Mouse (Mus musculus) liver, embryonic 16.5 days (tissue): ENCODE results near the gene Ankrd2. TPM values are rescaled to one million over a fixed set of nuclear protein-coding genes. Genes with fewer than 3 reads are reported as not detected.
"Not testable (repeated sequence)": the region's sequence is repeated elsewhere in the genome, so short reads cannot be mapped to it uniquely, and the experiment has no call there.

Experiments used
- ATAC-seq: fragments of 200-750 bp; cut with Nextera tagmentation; 2 replicates; pipeline ENCODE4 v1.8.0; 2017; ENCODE audit warnings: low read depth, mild to moderate bottlenecking, moderate number of reproducible peaks, moderate library complexity
- H3K27ac ChIP-seq: fragments of 300-500 bp; sonication (generic); 2 replicates; pipeline ENCODE4 v1.5.1; 2014; ENCODE audit warnings: mild to moderate bottlenecking, low read length
- H3K27me3 ChIP-seq: fragments of 300-500 bp; sonication (generic); 2 replicates; pipeline ENCODE4 v1.6.1; 2014; ENCODE audit warnings: low read depth, low read length, mixed read lengths; ENCODE audit not compliant: control insufficient read depth, insufficient read depth
- H3K36me3 ChIP-seq: fragments of 300-500 bp; sonication (generic); 2 replicates; pipeline ENCODE4 v1.6.1; 2014; ENCODE audit warnings: mild to moderate bottlenecking; ENCODE audit not compliant: control insufficient read depth, insufficient read depth
- H3K4me1 ChIP-seq: fragments of 300-500 bp; sonication (generic); 2 replicates; pipeline ENCODE4 v1.6.1; 2014; ENCODE audit warnings: low read depth, low read length, mixed read lengths; ENCODE audit not compliant: control insufficient read depth
- H3K4me2 ChIP-seq: fragments of 300-500 bp; sonication (generic); 2 replicates; pipeline ENCODE4 v1.6.1; 2014; ENCODE audit warnings: low read depth, low read length, mixed read lengths
- H3K4me3 ChIP-seq: fragments of 300-500 bp; sonication (generic); 2 replicates; pipeline ENCODE4 v1.5.1; 2014; ENCODE audit warnings: low read depth, mild to moderate bottlenecking, low read length
- H3K9ac ChIP-seq: fragments of 300-500 bp; sonication (generic); 2 replicates; pipeline ENCODE4 v1.6.1; 2014; ENCODE audit warnings: low read depth, low read length
- H3K9me3 ChIP-seq: fragments of 300-500 bp; sonication (generic); replicated peaks from 2 replicates; pipeline ENCODE4 v1.6.1; 2016; ENCODE audit warnings: low read length; ENCODE audit not compliant: control insufficient read depth
- WGBS: fragments of 180-500 bp; shearing (Covaris S2); extraction: QIAGEN DNeasy Blood & Tissue Kit; methylation state at CpG from one replicate; pipeline ENCODE4 v1.1.7; 2014; ENCODE audit not compliant: insufficient replicate concordance; 5-methylcytosine and 5-hydroxymethylcytosine counted together
- polyA plus RNA-seq: library from polyadenylated mRNA; unstranded; fragments of >200 nt; fragmentation: Nextera tagmentation; extraction: Ambion mirVana; gene quantifications from 2 replicates; pipeline ENCODE4 v1.2.1, GENCODE M21; 2015

Gene Ankrd2
- polyA plus RNA-seq, 1 experiment from 2014 or later, result 0.07 TPM

GRCm38 (mm10) chr19:42075992-42076391, 40.2 kb downstream of the Ankrd2 start:
- no peak overlapping the region for H3K27ac ChIP-seq
- ATAC-seq, result no peak

DNA sequence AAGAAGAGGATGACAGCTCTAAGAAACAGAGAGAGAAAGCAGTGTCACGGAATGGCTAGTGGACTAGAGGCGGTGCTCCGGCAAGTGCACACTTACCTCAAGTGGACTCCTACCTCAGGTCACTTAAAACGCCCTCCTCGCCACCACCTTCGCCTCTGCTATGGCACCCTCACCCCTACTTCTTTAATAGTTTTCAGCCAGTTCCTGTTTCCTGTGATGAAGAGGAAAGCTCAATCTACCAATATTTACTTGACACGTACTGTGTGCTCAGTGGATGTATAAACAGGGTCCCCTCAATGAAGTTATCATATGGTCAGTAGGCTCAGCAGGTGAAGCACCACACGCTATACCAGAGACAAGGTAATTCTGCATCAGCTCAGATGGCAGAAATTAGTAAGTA, 42.8 kb downstream of the Ankrd2 start:
- no peaks in the 10 kb centered on the region for H3K27me3 ChIP-seq
- H3K27ac ChIP-seq, result no peak overlapping the region
- H3K4me1 ChIP-seq, result no peaks in the 10 kb centered on the region
- no peak overlapping the region for H3K4me3 ChIP-seq
- 82% methylated on average over 8 of the region's 8 CpGs for WGBS
- H3K36me3 ChIP-seq, result no peaks in the 10 kb centered on the region
- ATAC-seq, result no peak
- no peak overlapping the region for H3K4me2 ChIP-seq
- H3K9ac ChIP-seq, result no peak overlapping the region
- no peaks in the 10 kb centered on the region for H3K9me3 ChIP-seq

More at GRCm38 (mm10) chr19:42075992-42076391, 40.2 kb downstream of the Ankrd2 start:
- Histone ChIP-seq H3K4me1 (no peaks in the 10 kb centered on the region), H3K9ac (no peak overlapping the region), H3K36me3 (no peaks in the 10 kb centered on the region), H3K9me3 (no peaks in the 10 kb centered on the region), H3K4me3 (no peak overlapping the region), H3K4me2 (no peak overlapping the region), H3K27me3 (no peaks in the 10 kb centered on the region)
- 81% methylated on average over 16 of the region's 16 CpGs for WGBS

- H3K4me2 ChIP-seq, result no peak overlapping the region
- no peak overlapping the region for H3K4me3 ChIP-seq
- ATAC-seq, result no peak
- no peak overlapping the region for H3K9ac ChIP-seq
- H3K4me1 ChIP-seq, result no peaks in the 10 kb centered on the region
- no peak overlapping the region for H3K27ac ChIP-seq
- H3K27me3 ChIP-seq, result no peaks in the 10 kb centered on the region
- 70% methylated on average over 12 of the region's 12 CpGs for WGBS
- H3K36me3 ChIP-seq, result no peaks in the 10 kb centered on the region
- no peaks in the 10 kb centered on the region for H3K9me3 ChIP-seq
These were observed 43.2 kb downstream of the Ankrd2 start for GRCm38 (mm10) chr19:42079006-42079405.

- 52% methylated on average over 5 of the region's 5 CpGs for WGBS
- Histone ChIP-seq H3K9me3 (no peaks in the 10 kb centered on the region), H3K27ac (no peak overlapping the region), H3K4me2 (no peak overlapping the region), H3K4me3 (no peak overlapping the region), H3K36me3 (no peaks in the 10 kb centered on the region), H3K27me3 (no peaks in the 10 kb centered on the region), H3K4me1 (no peaks in the 10 kb centered on the region), H3K9ac (no peak overlapping the region)
- ATAC-seq, result no peak
These were observed 44.1 kb downstream of the Ankrd2 start for GRCm38 (mm10) chr19:42079950-42080349.

GRCm38 (mm10) chr19:42080469-42080868, 44.7 kb downstream of the Ankrd2 start:
- H3K9me3 ChIP-seq, result no peaks in the 10 kb centered on the region
- H3K36me3 ChIP-seq, result no peaks in the 10 kb centered on the region
- WGBS, result 70% methylated on average over 11 of the region's 11 CpGs
- H3K4me3 ChIP-seq, result no peak overlapping the region
- no peaks in the 10 kb centered on the region for H3K4me1 ChIP-seq
- no peak overlapping the region for H3K9ac ChIP-seq
- H3K27ac ChIP-seq, result no peak overlapping the region
- H3K4me2 ChIP-seq, result no peak overlapping the region
- ATAC-seq, result no peak
- H3K27me3 ChIP-seq, result no peaks in the 10 kb centered on the region

DNA sequence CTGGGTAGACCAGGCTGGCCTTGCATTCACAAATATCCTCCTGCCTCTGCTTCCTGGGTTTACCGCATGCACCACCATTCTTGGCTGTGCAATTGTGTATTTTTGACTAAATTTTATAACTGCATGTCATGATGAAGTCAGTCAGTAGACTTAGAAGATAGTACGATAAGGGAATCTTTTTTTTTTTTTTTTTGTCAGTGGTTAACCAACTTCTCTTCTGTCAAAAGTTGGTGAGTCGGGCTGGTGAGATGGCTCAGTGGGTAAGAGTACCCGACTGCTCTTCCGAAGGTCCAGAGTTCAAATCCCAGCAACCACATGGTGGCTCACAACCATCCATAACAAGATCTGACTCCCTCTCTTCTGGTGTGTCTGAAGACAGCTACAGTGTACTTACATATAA, 45.8 kb downstream of the Ankrd2 start:
- H3K36me3 ChIP-seq, H3K9me3 ChIP-seq, H3K27ac ChIP-seq, H3K4me2 ChIP-seq, H3K4me3 ChIP-seq, ATAC-seq, H3K4me1 ChIP-seq, H3K27me3 ChIP-seq, H3K9ac ChIP-seq: not testable (repeated sequence)
- WGBS, result 59% methylated on average over 5 of the region's 5 CpGs

DNA sequence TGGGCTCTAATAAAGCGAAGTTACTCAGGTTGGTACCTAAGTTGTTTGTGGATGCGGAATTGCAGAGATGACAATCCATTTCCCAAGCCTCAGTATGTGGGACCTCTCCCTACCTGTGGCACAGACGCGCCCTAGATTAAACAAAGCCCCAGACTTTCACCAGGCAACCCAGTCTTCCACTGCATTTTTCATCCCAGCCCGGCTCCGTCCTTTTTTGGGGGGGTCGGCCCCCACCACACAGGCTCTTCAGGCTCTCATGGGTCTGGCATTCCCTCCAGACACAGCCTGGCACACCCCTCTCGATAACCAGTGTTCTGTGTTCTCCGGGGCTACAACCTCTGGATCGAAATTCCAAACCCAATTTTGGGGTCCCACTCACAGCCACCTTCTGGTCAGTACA, 49.9 kb downstream of the Ankrd2 start:
- ATAC-seq, result no peak
- 12% methylated on average over 10 of the region's 10 CpGs for WGBS
- Histone ChIP-seq H3K4me3 (peak overlapping the region; percentile 62), H3K27ac (no peak overlapping the region), H3K4me1 (peaks cover 19% of the 10 kb centered on the region), H3K27me3 (no peaks in the 10 kb centered on the region), H3K9ac (peak overlapping the region; percentile 49; the same call in 1 of the 2 replicates), H3K9me3 (no peaks in the 10 kb centered on the region), H3K4me2 (peak overlapping the region; percentile 77), H3K36me3 (no peaks in the 10 kb centered on the region)

DNA sequence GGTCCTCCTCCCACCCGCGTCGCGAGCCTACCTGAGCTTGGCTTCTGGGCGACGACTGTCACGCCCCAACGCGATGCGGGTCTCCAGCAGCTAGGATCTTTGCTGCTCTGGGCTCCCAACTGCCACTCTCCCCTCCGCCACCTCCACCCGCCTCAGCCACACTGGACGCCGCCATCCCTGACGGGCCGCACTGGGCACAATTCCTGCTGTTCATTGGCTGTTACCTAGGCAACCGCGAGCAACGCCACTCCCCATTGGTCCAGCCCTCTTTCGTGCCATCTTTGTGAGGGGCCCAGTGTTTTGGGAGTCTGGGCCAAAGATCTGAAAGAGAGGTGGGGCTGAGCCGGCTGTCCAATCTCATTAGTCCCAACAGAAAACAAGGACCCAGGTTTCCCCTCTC, 50.4 kb downstream of the Ankrd2 start, which contains the start of gene Morn4:
TSS of gene Morn4 (minus strand) at position 192 of the 400 bp plus-strand sequence.
- no peak for ATAC-seq
- Histone ChIP-seq H3K27me3 (no peaks in the 10 kb centered on the region), H3K9ac (peak within 1 kb of the TSS; percentile 49), H3K4me3 (peak within 1 kb of the TSS; percentile 62), H3K4me1 (peaks cover 22% of the 10 kb centered on the region), H3K36me3 (no peaks in the 10 kb centered on the region), H3K4me2 (peak within 1 kb of the TSS; percentile 77), H3K9me3 (no peaks in the 10 kb centered on the region), H3K27ac (no peak within 1 kb of the TSS)
- under 1% methylated on average over 21 of the region's 21 CpGs for WGBS

DNA sequence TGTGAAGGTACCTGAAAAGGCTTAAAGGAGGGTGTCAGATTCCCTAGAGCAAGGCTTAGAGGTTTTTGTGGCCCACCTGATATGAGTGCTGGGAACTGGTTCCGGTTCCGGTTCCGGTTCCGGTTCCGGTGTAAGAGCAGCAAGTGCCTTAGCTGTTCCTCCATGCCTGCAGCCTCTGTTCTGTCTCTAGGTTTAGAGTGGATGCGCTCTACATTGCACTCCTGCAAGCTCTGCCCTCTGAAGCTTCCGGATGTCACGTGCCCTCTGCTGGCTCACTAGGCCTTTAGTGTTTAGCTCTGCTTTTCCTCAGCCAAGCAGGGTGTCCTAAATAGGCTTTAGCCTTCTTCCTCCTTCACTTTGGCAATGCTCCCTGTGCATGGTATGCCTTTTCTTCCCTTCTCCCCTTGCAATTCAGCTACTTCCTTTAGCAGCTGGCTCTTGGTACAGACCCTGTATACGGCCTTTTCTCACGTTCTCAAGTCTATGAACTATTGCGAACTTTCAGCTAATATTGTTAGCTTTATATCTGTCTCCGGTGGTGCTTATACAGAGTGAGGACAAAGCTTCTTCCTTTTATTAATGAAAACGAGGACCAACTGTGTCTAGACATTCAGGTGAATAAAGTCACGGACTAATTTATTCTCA, 53.4 kb downstream of the Ankrd2 start:
- Histone ChIP-seq H3K36me3 (no peaks in the 10 kb centered on the region), H3K9me3 (no peaks in the 10 kb centered on the region), H3K4me2 (peak overlapping the region; percentile 86), H3K9ac (peak overlapping the region; percentile 60), H3K4me1 (peaks cover 30% of the 10 kb centered on the region), H3K4me3 (peak overlapping the region; percentile 59), H3K27ac (peak overlapping the region; percentile 97), H3K27me3 (no peaks in the 10 kb centered on the region)
- 16% methylated on average over 14 of the region's 14 CpGs for WGBS
- ATAC-seq, result no peak
